ENCODE assay signal across 8 mouse cellular contexts in genomic region chr15:78173972-78174886, GRCm38 (mm10). TPM values are rescaled to one million over a fixed set of nuclear protein-coding genes. Genes with fewer than 3 reads are reported as not detected.
DNase-seq lines count a peak whose midpoint lies in the region; ATAC-seq and TF ChIP-seq lines count a peak whose summit lies in the region.

Gene Ift27 (minus strand): TSS chr15:78174107.

- H3K4me3 ChIP-seq in forebrain, embryonic 10.5 days: peak within 1 kb of the TSS; percentile 70
- H3K4me3 ChIP-seq in heart, embryonic 15.5 days: peak within 1 kb of the TSS; percentile 79
- H3K4me3 ChIP-seq in liver, embryonic 14.5 days (ENCODE audit: insufficient read depth in 1 of 2, low read depth in 2 of 2, low read length in 2 of 2): peak within 1 kb of the TSS; percentile 74 to 83
- H3K4me3 ChIP-seq in neural tube, embryonic 11.5 days (ENCODE audit: low read depth, low read length): peak within 1 kb of the TSS; percentile 71
- H3K4me3 ChIP-seq in stomach, postnatal 0 days (ENCODE audit: low read depth, low read length): peak within 1 kb of the TSS; percentile 67

- peaks cover 16% of the 10 kb centered on the region for H3K36me3 ChIP-seq in forebrain, embryonic 10.5 days (replicated peaks)
- no peaks in the 10 kb centered on the region for H3K36me3 ChIP-seq in heart, embryonic 15.5 days
- H3K36me3 ChIP-seq in liver, embryonic 14.5 days (replicated peaks; ENCODE audit: control insufficient read depth, insufficient read depth, low read depth): no peaks in the 10 kb centered on the region
- H3K36me3 ChIP-seq in neural tube, embryonic 11.5 days (ENCODE audit: control insufficient read depth, insufficient read depth, low read length): no peaks in the 10 kb centered on the region
- no peaks in the 10 kb centered on the region for H3K36me3 ChIP-seq in stomach, postnatal 0 days (ENCODE audit: control insufficient read depth, insufficient read depth, low read length)

- peak; percentile 97 for DNase-seq in CD8-positive naive resting alpha-beta T cell, adult 2 months (ENCODE audit: low read depth in 2 of 2, low spot score in 2 of 2)
- peak; percentile 99 for DNase-seq in c-Kit-positive CD71-negative TER-119-negative erythroid progenitor cells, embryonic 14.5 days (ENCODE audit: low read depth)
- DNase-seq in forebrain, embryonic 10.5 days (ENCODE audit: extremely low spot score, low spot score): peak; percentile 98
- DNase-seq in kidney, postnatal 25 days: peak; percentile 98 to 100
- DNase-seq in liver, embryonic 14.5 days (ENCODE audit: low read depth in 3 of 3, low spot score in 3 of 3): peak; percentile 100
- DNase-seq in neural tube, embryonic 11.5 days (ENCODE audit: low spot score): peak; percentile 99
- peak; percentile 97 for DNase-seq in stomach, postnatal 0 days (ENCODE audit: low spot score)

- H3K9ac ChIP-seq in heart, embryonic 15.5 days: peak within 1 kb of the TSS; percentile 74
- peak within 1 kb of the TSS; percentile 73 for H3K9ac ChIP-seq in liver, embryonic 14.5 days (replicated peaks)
- peak within 1 kb of the TSS; percentile 79 for H3K9ac ChIP-seq in neural tube, embryonic 11.5 days (ENCODE audit: low read length)
- peak within 1 kb of the TSS; percentile 67 for H3K9ac ChIP-seq in stomach, postnatal 0 days (ENCODE audit: low read length)

- no peaks in the 10 kb centered on the region for H3K9me3 ChIP-seq in forebrain, embryonic 10.5 days
- H3K9me3 ChIP-seq in heart, embryonic 15.5 days (replicated peaks): no peaks in the 10 kb centered on the region
- no peaks in the 10 kb centered on the region for H3K9me3 ChIP-seq in liver, embryonic 14.5 days (ENCODE audit: control insufficient read depth, low read length)
- no peaks in the 10 kb centered on the region for H3K9me3 ChIP-seq in neural tube, embryonic 11.5 days (ENCODE audit: control insufficient read depth, low read length)
- no peaks in the 10 kb centered on the region for H3K9me3 ChIP-seq in stomach, postnatal 0 days (ENCODE audit: control insufficient read depth, low read length)

- H3K4me2 ChIP-seq in heart, embryonic 15.5 days: peak within 1 kb of the TSS; percentile 99
- H3K4me2 ChIP-seq in liver, embryonic 14.5 days (ENCODE audit: low read depth): peak within 1 kb of the TSS; percentile 93
- peak within 1 kb of the TSS; percentile 90 for H3K4me2 ChIP-seq in neural tube, embryonic 11.5 days (ENCODE audit: low read depth)
- peak within 1 kb of the TSS; percentile 94 for H3K4me2 ChIP-seq in stomach, postnatal 0 days (replicated peaks; ENCODE audit: low read depth)

- peaks cover 38% of the 10 kb centered on the region for H3K4me1 ChIP-seq in forebrain, embryonic 10.5 days
- peaks cover 20% of the 10 kb centered on the region for H3K4me1 ChIP-seq in heart, embryonic 15.5 days (replicated peaks)
- H3K4me1 ChIP-seq in liver, embryonic 14.5 days (replicated peaks; ENCODE audit: control insufficient read depth in 2 of 2, insufficient read depth in 2 of 2, low read length in 1 of 2): peaks cover 18 to 20% of the 10 kb centered on the region in 2 experiments
- peaks cover 14% of the 10 kb centered on the region for H3K4me1 ChIP-seq in neural tube, embryonic 11.5 days (ENCODE audit: control insufficient read depth, insufficient read depth, low read length)
- H3K4me1 ChIP-seq in stomach, postnatal 0 days (replicated peaks; ENCODE audit: control insufficient read depth, insufficient read depth): peaks cover 2% of the 10 kb centered on the region; the same call in 1 of the 2 replicates

- no peaks in the 10 kb centered on the region; the same call in 1 of the 2 replicates for H3K27me3 ChIP-seq in forebrain, embryonic 10.5 days (ENCODE audit: poor library complexity, severe bottlenecking)
- H3K27me3 ChIP-seq in heart, embryonic 15.5 days: no peaks in the 10 kb centered on the region; the same call in 1 of the 2 replicates
- no peaks in the 10 kb centered on the region for H3K27me3 ChIP-seq in liver, embryonic 14.5 days (ENCODE audit: control insufficient read depth, insufficient read depth, low read length)
- H3K27me3 ChIP-seq in neural tube, embryonic 11.5 days (ENCODE audit: control insufficient read depth, insufficient read depth, low read length): no peaks in the 10 kb centered on the region
- no peaks in the 10 kb centered on the region for H3K27me3 ChIP-seq in stomach, postnatal 0 days (ENCODE audit: control insufficient read depth, insufficient read depth, low read length)

- peak; percentile 98 for ATAC-seq in heart, embryonic 15.5 days (replicated peaks; ENCODE audit: insufficient number of reproducible peaks, insufficient read depth, low FRiP score, low read depth)
- ATAC-seq in liver, embryonic 14.5 days (ENCODE audit: insufficient read depth): peak; percentile 98
- ATAC-seq in neural tube, embryonic 11.5 days (ENCODE audit: insufficient read depth, low FRiP score, low TSS enrichment): peak; percentile 92
- peak; percentile 99 for ATAC-seq in stomach, postnatal 0 days (ENCODE audit: low FRiP score, low TSS enrichment)

- H3K27ac ChIP-seq in forebrain, embryonic 10.5 days: peak within 1 kb of the TSS; percentile 89
- H3K27ac ChIP-seq in heart, embryonic 15.5 days: peak within 1 kb of the TSS; percentile 40
- H3K27ac ChIP-seq in liver, embryonic 14.5 days: peak within 1 kb of the TSS; percentile 25
- H3K27ac ChIP-seq in neural tube, embryonic 11.5 days (ENCODE audit: low read depth, low read length): peak within 1 kb of the TSS; percentile 36; the same call in 1 of the 2 replicates
- peak within 1 kb of the TSS; percentile 56 for H3K27ac ChIP-seq in stomach, postnatal 0 days (replicated peaks)

- TF ChIP-seq EP300 in liver, embryonic 14.5 days (IDR thresholded peaks at IDR 0.05; ENCODE audit: low read depth): no peak
- TF ChIP-seq EP300 in stomach, postnatal 0 days (optimal IDR thresholded peaks at IDR 0.05): no peak

- peak; percentile 15; the same call in 1 of the 2 replicates for TF ChIP-seq CTCF in liver, embryonic 14.5 days (IDR thresholded peaks at IDR 0.05; ENCODE audit: low read depth)
- TF ChIP-seq CTCF in stomach, postnatal 0 days (IDR thresholded peaks at IDR 0.05; ENCODE audit: low read depth): peak; percentile 24; the same call in 1 of the 2 replicates

- 2% methylated on average over 40 of the region's 40 CpGs for WGBS in forebrain, embryonic 10.5 days
- WGBS in heart, embryonic 15.5 days: 2% methylated on average over 40 of the region's 40 CpGs
- 2% methylated on average over 40 of the region's 40 CpGs for WGBS in liver, embryonic 14.5 days (ENCODE audit: insufficient replicate concordance)
- WGBS in neural tube, embryonic 11.5 days: 2% methylated on average over 40 of the region's 40 CpGs
- 2% methylated on average over 40 of the region's 40 CpGs for WGBS in stomach, postnatal 0 days

RNA-seq across cellular contexts. Expression of gene Ift27, which starts in this region (rescaled TPM):
- polyA plus RNA-seq in forebrain, embryonic 10.5 days (2016; fragmentation: Nextera tagmentation; extraction: Ambion mirVana): 158 and 162 TPM in 2 replicates
- polyA plus RNA-seq in heart, embryonic 15.5 days (2015; fragmentation: Nextera tagmentation; extraction: Ambion mirVana): 38.1 and 49.9 TPM in 2 replicates
- 11.0 and 13.5 TPM in 2 replicates for polyA plus RNA-seq in liver, embryonic 14.5 days (2012; rRNA removed)
- 37.8 and 40.8 TPM in 2 replicates for polyA plus RNA-seq in liver, embryonic 14.5 days (2014; fragmentation: Nextera tagmentation; extraction: Ambion mirVana)
- 115 and 119 TPM in 2 replicates for polyA plus RNA-seq in neural tube, embryonic 11.5 days (2014; fragmentation: Nextera tagmentation; extraction: Ambion mirVana)
- polyA plus RNA-seq in stomach, postnatal 0 days (2015; fragmentation: Nextera tagmentation; extraction: Ambion mirVana): 42.2 and 42.5 TPM in 2 replicates

Comparison
In these comparisons a context has a peak if more than half of its experiments do, and no peak if none do; other contexts are left out.
1. Peak in every context shown above with its lines: DNase-seq, ATAC-seq, H3K4me3 ChIP-seq and H3K27ac ChIP-seq.
2. H3K27ac ChIP-seq: peak in every context shown above with its lines; median percentile 89 in forebrain, embryonic 10.5 days; 56 in stomach, postnatal 0 days; 40 in heart, embryonic 15.5 days; 36 in neural tube, embryonic 11.5 days; 25 in liver, embryonic 14.5 days.